Mouse (Mus musculus) c-Kit-positive CD71-positive TER-119-positive erythroid progenitor cells, embryonic 14.5 days (primary cell): ENCODE results near the gene Gbe1.

ENCODE experiments used
- DNase-seq: peaks from one replicate; pipeline ENCODE4 v3.0.0-alpha.2; 2013; ENCODE audit warnings: low spot score

Gbe1 gene

DNA sequence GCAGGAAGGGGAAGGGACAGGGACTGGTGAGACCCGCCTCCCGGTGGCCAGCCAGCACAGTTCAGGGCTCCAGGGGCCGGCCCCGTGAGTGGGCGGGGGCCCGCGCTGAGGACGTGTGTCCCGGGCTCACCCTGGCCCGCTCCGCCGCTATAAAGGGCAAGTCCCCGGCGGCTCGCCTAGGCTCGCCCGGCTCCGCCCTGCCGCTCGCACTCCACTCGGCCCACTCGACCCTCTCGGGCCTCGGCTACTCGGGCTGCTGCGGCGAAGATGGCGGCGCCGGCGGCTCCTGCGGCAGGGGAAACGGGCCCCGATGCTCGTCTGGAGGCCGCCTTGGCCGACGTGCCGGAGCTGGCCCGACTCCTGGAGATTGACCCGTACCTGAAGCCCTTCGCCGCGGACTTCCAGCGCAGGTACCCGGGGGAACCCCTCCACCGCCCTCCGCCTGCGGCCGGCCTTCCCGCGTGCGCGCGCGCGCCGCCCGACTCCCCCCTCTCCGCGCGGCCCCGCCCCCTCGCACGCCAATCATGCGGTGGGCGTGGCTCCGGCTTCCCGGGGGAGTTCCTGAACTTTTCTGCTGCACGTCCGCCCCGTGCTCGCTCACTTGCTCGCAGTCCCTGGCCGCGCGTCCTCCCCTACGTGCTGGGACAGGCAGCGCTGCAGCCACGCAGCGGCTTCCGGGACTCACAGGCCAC, at the start of gene Gbe1:
Gene Gbe1, plus strand, starts transcription at position 64 of the 692 bp plus-strand sequence.
- DNase-seq: peak; percentile 75

DNA sequence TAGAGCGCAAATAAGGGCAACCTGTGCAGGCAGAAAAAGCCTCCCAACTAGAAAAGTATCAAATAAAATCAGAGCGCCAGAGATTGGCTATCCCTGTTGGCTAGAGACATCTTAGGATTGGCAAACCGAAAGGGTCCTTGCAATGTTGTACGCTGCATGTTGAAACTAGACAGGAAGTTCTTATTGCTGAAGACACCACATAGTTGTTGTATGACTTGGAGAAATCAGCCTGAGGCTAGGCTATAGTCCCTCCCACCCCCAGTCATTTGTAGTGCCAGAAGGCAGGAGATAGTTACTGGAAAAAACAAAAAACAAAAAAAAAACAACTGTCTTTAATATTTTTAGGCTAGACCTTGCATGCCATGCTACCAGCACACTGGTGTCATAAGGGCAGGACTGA, 3.1 kb upstream of the Gbe1 start:
- DNase-seq: no peak

GRCm38 (mm10) chr16:70313496-70313885, 258 bp upstream of the Gbe1 start:
- peak; percentile 20 for DNase-seq

GRCm38 (mm10) chr16:70314578-70314930, 805 bp downstream of the Gbe1 start:
- DNase-seq: no peak

GRCm38 (mm10) chr16:70315261-70315660, 1.5 kb downstream of the Gbe1 start:
- DNase-seq: no peak

DNA sequence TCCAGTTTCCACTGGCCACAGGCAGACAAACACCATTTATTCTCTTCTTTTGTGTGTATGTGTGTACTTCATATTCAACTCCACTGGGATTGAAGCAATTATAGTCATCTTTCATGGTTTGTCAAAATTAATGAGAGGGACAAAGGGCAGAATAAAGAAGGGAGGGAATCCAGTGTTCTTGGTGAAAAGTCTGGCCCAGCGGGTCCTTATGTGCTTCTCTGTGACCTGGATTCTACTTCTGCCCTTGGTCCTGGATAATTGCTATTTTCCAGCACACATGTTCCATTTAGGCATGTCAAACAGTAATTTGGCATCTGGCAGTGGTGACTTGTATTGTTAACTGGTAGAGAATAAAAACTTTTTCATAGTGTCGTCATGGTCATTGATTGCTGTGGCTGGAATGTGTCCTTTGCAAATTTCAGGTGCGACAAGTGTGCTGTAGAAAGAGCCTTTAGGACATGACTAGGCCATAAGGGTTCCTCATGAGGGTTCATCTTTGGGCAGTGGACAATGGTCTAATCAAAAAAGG, 2.2 kb downstream of the Gbe1 start:
- DNase-seq: no peak

DNA sequence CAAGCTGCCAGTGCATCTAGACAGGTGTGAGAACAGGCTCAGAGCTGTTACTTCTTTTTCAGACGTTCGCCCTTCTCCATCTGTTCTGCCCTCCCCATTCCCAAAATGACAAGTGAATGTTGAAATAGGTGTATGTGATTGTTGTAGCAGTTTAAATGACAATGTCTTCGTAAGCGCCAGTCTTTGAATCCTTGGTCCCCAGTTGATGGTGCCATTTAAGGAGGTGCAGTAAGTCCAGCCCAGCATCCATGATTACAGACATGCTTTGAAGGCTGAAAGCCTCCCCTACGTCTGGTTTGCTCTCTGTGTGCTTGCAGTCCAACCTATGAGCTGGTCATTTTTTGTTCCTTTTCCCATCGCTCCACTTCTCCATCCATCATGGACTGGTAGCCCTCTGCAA, 5.6 kb downstream of the Gbe1 start:
- DNase-seq: no peak

- DNase-seq: no peak
Observed at GRCm38 (mm10) chr16:70320612-70321280, 7.0 kb downstream of the Gbe1 start.

DNA sequence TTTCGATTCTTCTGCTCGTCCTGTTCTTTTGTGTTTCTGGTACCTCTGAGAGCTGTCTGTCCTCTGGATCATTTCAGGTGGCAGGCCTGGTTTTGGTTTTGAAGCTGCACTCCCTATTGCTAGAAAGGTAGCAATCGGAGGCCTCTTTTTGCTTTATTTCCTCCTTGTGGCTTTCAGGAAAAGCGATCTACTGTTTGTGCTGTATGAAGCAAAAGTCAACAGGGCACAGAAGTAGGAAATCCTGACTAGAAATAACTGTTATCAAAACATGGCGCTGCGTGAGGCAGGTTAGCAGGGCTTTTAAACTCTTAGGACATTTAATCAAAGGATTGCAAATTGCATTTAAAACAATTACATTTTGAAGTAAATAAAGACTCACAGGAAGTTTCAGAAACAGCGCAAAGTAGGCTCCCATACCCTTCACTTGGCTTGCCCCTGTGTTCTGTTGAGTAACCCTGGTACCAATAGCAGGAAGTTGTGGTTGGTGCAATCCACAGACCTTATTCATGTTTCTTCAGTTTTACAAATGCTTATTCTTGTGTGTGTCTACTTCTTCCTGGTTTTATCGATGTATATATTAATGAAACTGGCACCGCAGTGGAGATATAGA, 12.7 kb downstream of the Gbe1 start:
- no peak for DNase-seq

DNA sequence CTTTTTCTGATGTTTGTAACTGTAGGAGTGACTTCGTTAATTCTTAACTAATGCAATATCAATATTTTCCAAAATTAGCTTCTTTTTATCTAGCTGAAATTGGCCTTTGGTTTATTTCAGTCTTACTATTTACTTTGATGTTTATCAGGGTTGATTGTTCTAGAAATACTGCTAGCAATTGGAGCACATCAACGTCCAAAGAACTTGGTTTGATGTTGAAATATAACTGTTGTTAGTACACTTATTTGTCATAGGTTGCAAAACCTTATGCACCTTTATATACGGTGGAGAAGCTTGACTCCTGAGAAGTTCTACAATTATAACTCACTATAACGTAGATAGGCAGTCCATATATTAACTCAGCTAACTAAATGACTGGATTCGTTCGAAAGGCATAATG, 14.8 kb downstream of the Gbe1 start:
- no peak for DNase-seq

- no peak for DNase-seq
Observed at GRCm38 (mm10) chr16:70329036-70329435, 15.3 kb downstream of the Gbe1 start.

DNA sequence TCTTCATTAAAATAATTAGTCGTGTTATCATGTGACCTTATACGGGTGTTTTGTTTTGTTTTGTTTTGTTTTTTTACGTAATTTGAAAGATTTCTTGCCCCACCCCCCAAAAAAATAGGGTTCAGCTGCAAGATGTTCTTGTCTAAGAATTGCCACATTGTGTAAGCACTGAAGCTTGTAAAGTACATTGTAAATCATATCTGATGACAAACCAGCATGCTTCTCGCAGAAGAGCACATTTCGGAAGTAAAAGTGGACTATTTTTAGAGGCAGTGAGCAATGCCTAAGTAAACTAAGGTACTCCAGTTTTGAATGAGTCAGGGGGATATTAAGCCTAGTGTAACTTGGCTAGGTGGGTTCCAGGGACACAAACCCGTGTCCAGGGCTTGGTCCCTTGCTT, 15.7 kb downstream of the Gbe1 start:
- DNase-seq: no peak

- DNase-seq: no peak
Observed at GRCm38 (mm10) chr16:70330007-70330406, 16.3 kb downstream of the Gbe1 start.

GRCm38 (mm10) chr16:70330626-70331275, 17.0 kb downstream of the Gbe1 start:
- DNase-seq: no peak

- no peak for DNase-seq
Observed at GRCm38 (mm10) chr16:70334812-70335211, 21.1 kb downstream of the Gbe1 start.

- no peak for DNase-seq
Observed at GRCm38 (mm10) chr16:70335472-70335871, 21.7 kb downstream of the Gbe1 start.

DNA sequence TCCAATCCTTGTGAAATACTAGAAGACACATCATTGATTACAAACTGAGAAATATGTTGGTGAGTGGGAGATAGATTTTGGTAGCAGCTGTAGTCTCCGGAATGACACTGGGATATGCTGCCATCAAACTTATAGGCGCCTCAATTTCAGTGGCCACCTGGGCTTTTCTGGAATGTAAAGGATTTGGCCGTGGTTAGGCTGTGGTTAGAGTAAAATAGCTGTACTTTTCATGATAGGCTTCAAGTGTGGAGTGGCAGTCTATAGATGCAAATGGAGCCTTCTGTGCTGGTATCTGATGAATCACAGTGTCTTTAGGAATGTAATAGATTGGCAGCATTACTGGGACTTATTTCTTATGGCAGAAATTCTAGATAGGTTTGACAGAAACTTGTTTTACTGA, 23.9 kb downstream of the Gbe1 start:
- no peak for DNase-seq

DNA sequence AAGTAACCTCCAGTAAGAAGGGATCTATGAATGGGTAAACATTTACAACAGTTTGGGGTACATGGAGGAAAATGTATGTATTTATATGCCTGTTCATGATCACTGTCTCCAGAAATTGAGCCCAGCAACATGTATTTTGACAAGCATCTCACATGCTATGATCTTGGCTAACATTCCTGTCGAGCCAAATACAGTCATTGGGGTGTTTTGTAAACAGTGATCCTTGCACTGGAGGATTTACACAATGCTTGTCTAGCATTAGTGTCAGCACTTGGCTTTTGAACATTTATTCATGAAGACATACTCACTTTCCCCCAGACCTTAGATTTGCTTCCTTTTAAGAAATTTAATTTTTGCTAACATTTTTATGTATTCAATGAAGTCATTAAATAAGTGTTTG, 30.7 kb downstream of the Gbe1 start:
- no peak for DNase-seq

DNA sequence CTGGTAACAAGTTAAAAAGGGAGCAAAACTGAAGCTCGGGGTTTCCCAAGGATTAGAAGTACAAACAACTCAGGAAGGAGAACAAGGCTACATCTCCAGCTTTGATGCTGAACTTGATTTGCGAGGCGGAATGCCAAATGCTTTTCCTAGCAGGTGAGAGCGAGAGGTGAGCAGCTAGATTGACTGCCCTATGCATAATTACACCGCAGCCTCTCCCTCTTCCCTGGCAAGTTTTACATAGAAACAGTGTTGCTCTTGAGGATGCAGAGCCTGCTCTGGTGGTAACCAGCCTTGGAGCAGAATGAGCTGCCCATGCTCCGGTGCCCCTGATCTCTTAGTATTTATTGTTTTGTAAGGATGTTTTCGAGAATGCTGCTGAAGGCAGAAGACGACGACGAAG, 31.9 kb downstream of the Gbe1 start:
- no peak for DNase-seq

GRCm38 (mm10) chr16:70350011-70350410, 36.3 kb downstream of the Gbe1 start:
- DNase-seq: no peak

DNA sequence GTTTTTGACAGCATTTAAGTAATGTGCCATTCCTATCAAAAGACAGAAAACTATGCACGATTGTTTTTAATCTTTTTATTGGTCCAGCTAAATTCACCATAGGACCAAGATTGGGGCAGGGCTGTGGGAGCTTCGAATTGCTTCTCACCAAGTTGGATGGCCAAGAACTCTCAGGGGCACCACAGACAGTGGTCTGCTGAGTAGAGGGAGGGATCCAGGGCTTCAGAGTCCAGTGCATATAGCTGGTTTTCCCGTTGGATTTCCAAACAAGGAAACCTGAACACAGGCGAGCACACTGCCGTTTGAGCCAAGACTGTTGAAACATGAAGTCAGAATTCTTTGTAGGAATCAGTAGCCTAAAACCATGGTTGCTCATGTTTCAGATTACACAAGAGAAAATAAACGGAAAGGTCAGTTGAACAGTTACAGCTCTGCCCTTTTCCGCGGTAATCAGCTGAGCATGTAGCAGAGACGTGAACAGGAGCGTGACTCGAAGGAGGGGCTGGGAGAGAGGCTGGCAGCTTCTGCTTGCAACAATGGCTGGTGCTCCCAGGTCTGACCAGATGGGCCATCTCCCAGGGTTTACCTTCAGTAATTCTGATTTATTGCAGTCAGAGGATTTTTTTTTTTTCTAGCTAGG, 38.0 kb downstream of the Gbe1 start:
- DNase-seq: no peak

- no peak for DNase-seq
Observed at GRCm38 (mm10) chr16:70352571-70352970, 38.8 kb downstream of the Gbe1 start.
